Mouse (Mus musculus): ENCODE data around the gene Gatad2b. TPM values are rescaled to one million over a fixed set of nuclear protein-coding genes. Genes with fewer than 3 reads are reported as not detected.

Gatad2b gene
- polyA plus RNA-seq, 1 experiment from 2014 or later, result 16.5 TPM

DNA sequence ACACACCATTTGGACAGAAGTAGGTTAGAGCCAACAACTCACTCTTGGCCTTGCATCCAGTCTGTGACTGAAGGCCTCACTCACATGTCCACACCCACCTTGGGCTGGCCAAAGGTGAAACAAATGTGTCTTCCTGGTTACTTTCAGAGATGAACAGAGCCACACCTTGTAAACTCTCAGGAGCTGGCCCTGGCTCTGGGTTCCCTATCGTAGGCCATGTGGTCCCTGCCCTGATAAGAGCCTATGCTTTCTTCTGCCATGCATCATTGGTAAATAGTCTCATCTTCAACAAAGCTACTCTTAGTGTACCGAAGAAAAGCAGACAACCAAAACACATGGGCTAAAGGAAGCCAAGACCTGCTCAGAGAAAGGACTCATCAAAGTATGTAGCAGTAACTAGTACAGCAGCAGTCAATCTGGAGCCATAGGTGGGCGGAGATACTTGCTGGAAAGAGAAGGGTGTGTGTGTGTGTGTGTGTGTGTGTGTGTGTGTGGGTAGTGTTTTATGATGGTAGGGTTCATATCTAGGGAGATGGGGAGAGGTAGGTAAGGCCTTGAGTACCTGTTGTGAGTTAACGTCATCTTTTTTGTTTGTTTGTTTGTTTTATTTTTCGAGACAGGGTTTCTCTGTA is 74.1 kb downstream of the Gatad2b start:
- Histone ChIP-seq H3K27ac (ENCODE audit: low read length) (no peak overlapping the region), H3K9me3 (ENCODE audit: control insufficient read depth, low read length) (no peaks in the 10 kb centered on the region), H3K4me3 (replicated peaks; ENCODE audit: low read length) (no peak overlapping the region), H3K9ac (replicated peaks; ENCODE audit: low read depth, low read length) (no peak overlapping the region), H3K36me3 (ENCODE audit: control insufficient read depth, insufficient read depth) (no peaks in the 10 kb centered on the region), H3K4me2 (ENCODE audit: low read length) (no peak overlapping the region), H3K4me1 (replicated peaks; ENCODE audit: control insufficient read depth, insufficient read depth, low read length) (no peaks in the 10 kb centered on the region), H3K27me3 (replicated peaks; ENCODE audit: control insufficient read depth, insufficient read depth, low read length) (no peaks in the 10 kb centered on the region)
- WGBS, result 97% methylated on average over 5 of the region's 5 CpGs
- ATAC-seq, result no peak

DNA sequence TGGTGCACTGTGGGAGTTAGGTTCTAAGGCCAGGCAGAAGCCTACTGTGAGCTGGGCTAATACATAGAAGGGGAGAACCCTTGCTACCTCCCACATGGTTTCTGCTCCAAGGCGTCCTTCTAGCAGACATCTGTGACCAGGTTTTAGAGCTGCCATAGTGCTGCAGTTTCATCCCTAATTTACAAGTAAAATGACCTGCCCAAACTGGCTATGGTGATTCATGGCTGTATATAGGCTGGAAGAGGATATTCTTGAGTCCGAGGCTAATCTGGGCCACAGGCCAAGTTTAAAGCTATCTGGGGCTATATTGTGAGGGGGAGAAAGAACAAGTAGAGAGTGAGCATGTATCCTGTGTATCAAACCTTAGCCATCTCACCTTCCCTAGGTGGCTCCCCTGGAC is 76.1 kb downstream of the Gatad2b start:
- no peak overlapping the region for H3K4me2 ChIP-seq (ENCODE audit: low read length)
- H3K9ac ChIP-seq (replicated peaks; ENCODE audit: low read depth, low read length), result no peak overlapping the region
- WGBS, result 18% methylated on average over 2 of the region's 2 CpGs
- no peaks in the 10 kb centered on the region for H3K36me3 ChIP-seq (ENCODE audit: control insufficient read depth, insufficient read depth)
- H3K4me3 ChIP-seq (replicated peaks; ENCODE audit: low read length), result no peak overlapping the region
- no peaks in the 10 kb centered on the region for H3K9me3 ChIP-seq (ENCODE audit: control insufficient read depth, low read length)
- no peaks in the 10 kb centered on the region for H3K27me3 ChIP-seq (replicated peaks; ENCODE audit: control insufficient read depth, insufficient read depth, low read length)
- no peak for ATAC-seq
- H3K27ac ChIP-seq (ENCODE audit: low read length), result no peak overlapping the region
- H3K4me1 ChIP-seq (replicated peaks; ENCODE audit: control insufficient read depth, insufficient read depth, low read length), result no peaks in the 10 kb centered on the region; the same call in 1 of the 2 replicates

GRCm38 (mm10) chr3:90371857-90372256 is 78.9 kb downstream of the Gatad2b start:
- Histone ChIP-seq H3K4me3 (replicated peaks; ENCODE audit: low read length) (no peak overlapping the region), H3K4me1 (replicated peaks; ENCODE audit: control insufficient read depth, insufficient read depth, low read length) (no peaks in the 10 kb centered on the region; the same call in 1 of the 2 replicates), H3K9me3 (ENCODE audit: control insufficient read depth, low read length) (no peaks in the 10 kb centered on the region), H3K9ac (replicated peaks; ENCODE audit: low read depth, low read length) (no peak overlapping the region), H3K27me3 (replicated peaks; ENCODE audit: control insufficient read depth, insufficient read depth, low read length) (no peaks in the 10 kb centered on the region), H3K4me2 (ENCODE audit: low read length) (no peak overlapping the region), H3K27ac (ENCODE audit: low read length) (no peak overlapping the region), H3K36me3 (ENCODE audit: control insufficient read depth, insufficient read depth) (no peaks in the 10 kb centered on the region)
- 82% methylated on average over 7 of the region's 7 CpGs for WGBS
- no peak for ATAC-seq

GRCm38 (mm10) chr3:90372817-90373216 is 79.8 kb downstream of the Gatad2b start:
- H3K9me3 ChIP-seq (ENCODE audit: control insufficient read depth, low read length), result no peaks in the 10 kb centered on the region
- no peak overlapping the region for H3K4me3 ChIP-seq (replicated peaks; ENCODE audit: low read length)
- no peaks in the 10 kb centered on the region; the same call in 1 of the 2 replicates for H3K4me1 ChIP-seq (replicated peaks; ENCODE audit: control insufficient read depth, insufficient read depth, low read length)
- no peaks in the 10 kb centered on the region for H3K36me3 ChIP-seq (ENCODE audit: control insufficient read depth, insufficient read depth)
- WGBS, result 62% methylated on average over 5 of the region's 5 CpGs
- H3K9ac ChIP-seq (replicated peaks; ENCODE audit: low read depth, low read length), result no peak overlapping the region
- H3K4me2 ChIP-seq (ENCODE audit: low read length), result no peak overlapping the region
- no peaks in the 10 kb centered on the region for H3K27me3 ChIP-seq (replicated peaks; ENCODE audit: control insufficient read depth, insufficient read depth, low read length)
- H3K27ac ChIP-seq (ENCODE audit: low read length), result no peak overlapping the region
- 0 out of 2 replicates have a peak, but pooled peaks have one; percentile 14 for ATAC-seq

- WGBS, result 25% methylated on average over 4 of the region's 4 CpGs
These were observed 80.6 kb downstream of the Gatad2b start for GRCm38 (mm10) chr3:90373432-90374028.

GRCm38 (mm10) chr3:90374368-90374767 is 81.4 kb downstream of the Gatad2b start:
- no peak for ATAC-seq
- no peak overlapping the region for H3K4me2 ChIP-seq (ENCODE audit: low read length)
- no peaks in the 10 kb centered on the region; the same call in 1 of the 2 replicates for H3K4me1 ChIP-seq (replicated peaks; ENCODE audit: control insufficient read depth, insufficient read depth, low read length)
- H3K27ac ChIP-seq (ENCODE audit: low read length), result no peak overlapping the region
- H3K9me3 ChIP-seq (ENCODE audit: control insufficient read depth, low read length), result no peaks in the 10 kb centered on the region
- no peaks in the 10 kb centered on the region for H3K27me3 ChIP-seq (replicated peaks; ENCODE audit: control insufficient read depth, insufficient read depth, low read length)
- H3K36me3 ChIP-seq (ENCODE audit: control insufficient read depth, insufficient read depth), result no peaks in the 10 kb centered on the region
- no peak overlapping the region for H3K9ac ChIP-seq (replicated peaks; ENCODE audit: low read depth, low read length)
- 78% methylated on average over 4 of the region's 4 CpGs for WGBS
- no peak overlapping the region for H3K4me3 ChIP-seq (replicated peaks; ENCODE audit: low read length)

More at GRCm38 (mm10) chr3:90373432-90374028, 80.6 kb downstream of the Gatad2b start:
- Histone ChIP-seq H3K9me3 (ENCODE audit: control insufficient read depth, low read length) (no peaks in the 10 kb centered on the region), H3K4me1 (replicated peaks; ENCODE audit: control insufficient read depth, insufficient read depth, low read length) (no peaks in the 10 kb centered on the region; the same call in 1 of the 2 replicates), H3K36me3 (ENCODE audit: control insufficient read depth, insufficient read depth) (no peaks in the 10 kb centered on the region), H3K27me3 (replicated peaks; ENCODE audit: control insufficient read depth, insufficient read depth, low read length) (no peaks in the 10 kb centered on the region), H3K9ac (replicated peaks; ENCODE audit: low read depth, low read length) (no peak overlapping the region), H3K27ac (ENCODE audit: low read length) (no peak overlapping the region), H3K4me3 (replicated peaks; ENCODE audit: low read length) (no peak overlapping the region), H3K4me2 (ENCODE audit: low read length) (no peak overlapping the region)
- ATAC-seq, result peak; percentile 84

DNA sequence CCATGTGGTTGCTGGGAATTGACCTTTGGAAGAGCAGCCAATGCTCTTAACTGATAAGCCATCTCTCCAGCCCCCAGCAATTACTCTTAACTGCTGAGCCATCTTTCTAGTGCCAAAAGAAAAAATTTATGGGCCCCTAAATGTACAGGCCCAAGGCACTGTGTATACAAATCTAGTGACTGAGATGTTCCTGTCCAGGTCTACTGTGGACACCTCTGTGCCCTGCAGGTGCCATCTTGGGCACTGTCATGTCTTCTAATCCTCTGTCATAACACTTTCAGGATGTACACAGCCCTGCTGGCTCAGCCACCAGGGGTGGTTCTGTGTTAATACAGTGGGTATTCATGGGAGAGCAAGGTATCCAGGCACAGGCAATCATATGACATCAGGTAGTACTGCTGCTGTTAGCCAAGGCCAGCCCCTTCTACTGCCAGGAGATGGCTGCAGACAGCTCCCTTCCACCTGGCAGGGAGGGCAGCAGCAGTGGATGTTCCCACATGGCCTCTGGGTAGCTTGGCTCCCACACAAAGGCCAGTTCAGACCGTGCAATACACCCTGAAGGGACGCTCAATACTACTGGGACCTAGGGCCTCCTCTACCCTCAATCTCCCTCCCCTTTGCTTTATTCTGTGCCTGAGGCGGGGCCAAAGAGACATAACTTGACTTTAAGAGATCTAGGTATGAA is 82.7 kb downstream of the Gatad2b start:
- no peak overlapping the region for H3K9ac ChIP-seq (replicated peaks; ENCODE audit: low read depth, low read length)
- WGBS, result 45% methylated on average over 3 of the region's 3 CpGs

DNA sequence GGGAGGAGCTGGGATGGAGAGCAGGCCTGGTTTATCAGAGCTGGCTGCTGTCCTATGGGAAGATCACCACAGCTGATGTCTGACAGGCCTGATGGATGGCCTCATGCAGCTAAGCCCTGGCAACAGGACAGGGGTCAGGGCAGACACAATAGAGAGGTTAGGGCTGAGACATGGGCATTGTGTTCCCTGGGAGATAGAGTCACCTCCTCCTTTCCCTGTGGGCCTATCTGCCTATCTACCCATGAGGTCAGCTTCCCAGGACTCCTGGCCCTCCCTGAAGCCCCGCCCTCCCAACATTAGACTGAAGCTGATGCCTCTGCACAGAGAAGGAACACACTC is 83.2 kb downstream of the Gatad2b start:
- H3K4me2 ChIP-seq (ENCODE audit: low read length), result no peak overlapping the region
- H3K27me3 ChIP-seq (replicated peaks; ENCODE audit: control insufficient read depth, insufficient read depth, low read length), result no peaks in the 10 kb centered on the region
- no peak overlapping the region for H3K27ac ChIP-seq (ENCODE audit: low read length)
- no peaks in the 10 kb centered on the region; the same call in 1 of the 2 replicates for H3K4me1 ChIP-seq (replicated peaks; ENCODE audit: control insufficient read depth, insufficient read depth, low read length)
- H3K9me3 ChIP-seq (ENCODE audit: control insufficient read depth, low read length), result no peaks in the 10 kb centered on the region
- no peak for ATAC-seq
- 57% methylated on average over 1 of the region's 1 CpGs for WGBS
- no peak overlapping the region for H3K9ac ChIP-seq (replicated peaks; ENCODE audit: low read depth, low read length)
- H3K36me3 ChIP-seq (ENCODE audit: control insufficient read depth, insufficient read depth), result no peaks in the 10 kb centered on the region
- H3K4me3 ChIP-seq (replicated peaks; ENCODE audit: low read length), result no peak overlapping the region

More for the DNA sequence above, 82.7 kb downstream of the Gatad2b start:
- Histone ChIP-seq H3K4me1 (replicated peaks; ENCODE audit: control insufficient read depth, insufficient read depth, low read length) (no peaks in the 10 kb centered on the region; the same call in 1 of the 2 replicates), H3K4me2 (ENCODE audit: low read length) (no peak overlapping the region), H3K9me3 (ENCODE audit: control insufficient read depth, low read length) (no peaks in the 10 kb centered on the region), H3K27ac (ENCODE audit: low read length) (no peak overlapping the region), H3K27me3 (replicated peaks; ENCODE audit: control insufficient read depth, insufficient read depth, low read length) (no peaks in the 10 kb centered on the region), H3K4me3 (replicated peaks; ENCODE audit: low read length) (no peak overlapping the region), H3K36me3 (ENCODE audit: control insufficient read depth, insufficient read depth) (no peaks in the 10 kb centered on the region)
- no peak for ATAC-seq

DNA sequence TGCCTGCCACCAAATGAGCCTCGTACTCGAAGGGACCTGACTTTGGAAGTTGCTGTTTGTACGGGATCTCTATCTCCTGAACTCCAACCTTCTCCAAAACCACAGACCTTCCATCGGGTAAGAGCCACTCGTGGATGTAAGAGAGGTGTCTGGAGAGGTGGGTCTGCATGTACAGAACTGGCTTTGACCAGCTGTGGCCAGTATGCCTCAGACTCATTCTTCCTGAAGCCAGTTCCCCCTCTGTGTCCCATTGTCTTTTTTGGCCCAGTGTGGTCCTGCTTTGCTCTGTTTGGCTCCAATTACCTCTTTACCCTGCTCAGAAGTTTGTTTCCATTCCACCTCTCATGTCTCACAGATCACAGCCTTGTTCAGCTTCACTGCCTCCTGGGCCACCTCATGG is 85.5 kb downstream of the Gatad2b start:
- 93% methylated on average over 5 of the region's 5 CpGs for WGBS
- no peaks in the 10 kb centered on the region for H3K9me3 ChIP-seq (ENCODE audit: control insufficient read depth, low read length)
- H3K4me1 ChIP-seq (replicated peaks; ENCODE audit: control insufficient read depth, insufficient read depth, low read length), result no peaks in the 10 kb centered on the region
- no peak overlapping the region for H3K9ac ChIP-seq (replicated peaks; ENCODE audit: low read depth, low read length)
- no peak overlapping the region for H3K27ac ChIP-seq (ENCODE audit: low read length)
- no peak overlapping the region for H3K4me2 ChIP-seq (ENCODE audit: low read length)
- ATAC-seq, result no peak
- no peaks in the 10 kb centered on the region for H3K36me3 ChIP-seq (ENCODE audit: control insufficient read depth, insufficient read depth)
- no peak overlapping the region for H3K4me3 ChIP-seq (replicated peaks; ENCODE audit: low read length)
- no peaks in the 10 kb centered on the region for H3K27me3 ChIP-seq (replicated peaks; ENCODE audit: control insufficient read depth, insufficient read depth, low read length)
